Mouse (Mus musculus) small intestine, adult 2 months (tissue): ENCODE measurements around the gene Eva1c.

ENCODE experiments used
- CTCF ChIP-seq: fragments of 200-500 bp; IDR thresholded peaks from 2 replicates; pipeline ENCODE4 v1.5.1; 2012; ENCODE audit warnings: low read depth, mild to moderate bottlenecking, control low read depth, inconsistent platforms, low read length, moderate library complexity, mixed read lengths; ENCODE audit not compliant: insufficient replicate concordance, insufficient read length; ENCODE audit errors: extremely low read depth
- POLR2A ChIP-seq: fragments of 200-500 bp; IDR thresholded peaks from 2 replicates; pipeline ENCODE4 v1.6.1; 2012; ENCODE audit warnings: low read depth, mild to moderate bottlenecking, control low read depth, inconsistent platforms, low read length, moderate library complexity

DNA sequence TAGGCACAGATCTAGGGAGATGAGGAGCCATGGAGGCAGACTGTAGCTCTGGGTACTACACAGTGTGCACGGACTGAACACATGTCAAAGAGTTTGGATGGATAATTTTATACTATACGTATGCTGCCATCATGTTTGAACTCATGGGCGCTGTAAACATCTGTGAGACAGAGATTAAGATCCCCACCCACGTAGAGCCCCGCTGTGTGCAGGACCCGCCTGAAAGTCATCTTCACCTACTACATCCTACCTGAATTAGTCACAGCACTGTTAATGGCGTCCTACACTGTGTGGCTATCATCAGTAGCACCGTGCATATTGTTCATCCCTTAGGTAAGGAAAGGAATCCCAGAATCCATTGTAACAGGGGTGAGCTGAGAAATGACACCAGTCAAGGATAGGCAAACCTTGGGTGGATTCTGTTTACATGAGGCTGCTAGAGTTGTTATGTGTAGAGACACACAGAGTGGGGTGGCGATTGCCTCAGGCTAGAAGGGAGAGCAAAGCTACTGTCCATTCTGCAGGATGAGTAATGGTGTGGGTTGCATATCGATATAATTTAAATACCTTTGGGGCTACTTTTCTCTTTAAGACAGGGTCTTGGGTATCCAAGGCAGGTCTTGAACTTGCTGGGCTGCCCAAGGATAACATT, 4.1 kb upstream of the Eva1c start:
- TF ChIP-seq CTCF (no peak), POLR2A (no peak)
